Mouse (Mus musculus) brain, embryonic 14.5 days (tissue): ENCODE data around the gene Eif3b.

Experiments
- CTCF ChIP-seq: fragments of 200-500 bp; IDR thresholded peaks from 2 replicates; pipeline ENCODE4 v1.5.1; 2012; ENCODE audit warnings: inconsistent platforms, mild to moderate bottlenecking, moderate library complexity, borderline replicate concordance; ENCODE audit not compliant: insufficient read depth, insufficient read length; ENCODE audit errors: extremely low read depth
- POLR2A ChIP-seq: fragments of 200-500 bp; IDR thresholded peaks from 2 replicates; pipeline ENCODE4 v1.6.1; 2012; ENCODE audit warnings: mild to moderate bottlenecking, inconsistent platforms, borderline replicate concordance; ENCODE audit not compliant: poor library complexity, insufficient read depth, insufficient read length, severe bottlenecking; ENCODE audit errors: extremely low read depth

GRCm38 (mm10) chr5:140389647-140390046, 29.5 kb upstream of the Eif3b start:
- TF ChIP-seq POLR2A: no peak
- TF ChIP-seq CTCF: no peak
